Mouse (Mus musculus) Patski (cell line): Measurements from ENCODE around the gene Nedd4. TPM values are rescaled to one million over a fixed set of nuclear protein-coding genes. Genes with fewer than 3 reads are reported as not detected.

Source experiments
- ATAC-seq: fragments of 100-300 bp; one replicate; pipeline ENCODE4 v1.8.0; 2021
- CTCF ChIA-PET: fragments of 350-600 bp; sonication (Branson Sonifier 250); formaldehyde crosslinking; loops from one replicate; lab custom pipeline; 2022; ENCODE audit warnings: inconsistent platforms; lab: Charles Lee
- POLR2A ChIA-PET: fragments of 350-600 bp; sonication (Branson Sonifier 250); formaldehyde crosslinking; loops from one replicate; lab custom pipeline; 2022; ENCODE audit warnings: antibody characterized with exemption, inconsistent platforms; lab: Charles Lee
- DNase-seq: peaks from one replicate; pipeline ENCODE4 v3.0.0-alpha.2; 2011; ENCODE audit warnings: low read depth, low spot score
- H3K27me3 ChIP-seq: fragments of 371-371 bp; one replicate; pipeline ENCODE4 v1.5.1; 2021
- CTCF ChIP-seq: fragments of 100-300 bp; IDR thresholded peaks from one replicate; pipeline ENCODE4 v1.5.1; 2021
- in situ Hi-C: fragments of 300-500 bp; cut with MboI; formaldehyde crosslinking; loops from 3 replicates; pipeline ENCODE4 v1.11.1; 2018; ENCODE audit warnings: low pct_unique_long_range_greater_than_20kb, mixed read lengths
- polyA plus RNA-seq: library from polyadenylated mRNA; unstranded; gene quantifications from one replicate; pipeline ENCODE4 v1.2.3, GENCODE M21; 2021

Nedd4 gene
- polyA plus RNA-seq, 1 experiment from 2014 or later, result 693 TPM

DNA sequence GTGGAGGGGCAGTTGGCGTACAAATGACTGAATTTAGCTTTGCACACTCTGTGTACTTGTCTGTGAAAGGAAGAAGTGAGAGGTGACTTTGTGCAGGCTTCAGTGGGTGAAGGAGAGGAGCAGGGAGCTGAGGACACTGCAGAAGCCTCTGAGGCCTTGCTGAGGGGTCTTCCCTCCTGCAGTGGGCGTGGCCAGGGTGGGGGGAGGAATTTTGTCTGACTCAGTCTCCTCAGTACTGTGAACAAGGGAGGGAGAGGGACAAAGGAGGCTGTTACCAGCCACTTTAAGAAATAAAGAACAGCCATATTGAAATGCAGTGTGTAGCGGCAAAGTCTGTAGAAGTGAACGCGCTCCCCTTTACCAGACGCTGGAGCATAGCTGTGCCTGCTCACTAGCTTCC lies 79.1 kb downstream of the Nedd4 start:
- in situ Hi-C loops, result no loop called here
- POLR2A ChIA-PET, result interaction anchor here (1.0 kb wide), 1 partner anchor 13 kb away, joined by 3 read pairs; no protein-coding TSS in a partner anchor
- H3K27me3 ChIP-seq, result no peaks in the 10 kb centered on the region
- TF ChIP-seq CTCF, result no peak
- ATAC-seq (no peak), DNase-seq (no peak)
- CTCF ChIA-PET, result interaction anchor here (1.4 to 2.1 kb wide), 3 partner anchors 10 to 13 kb away, joined by 4 to 5 read pairs (median 5); no protein-coding TSS in a partner anchor

DNA sequence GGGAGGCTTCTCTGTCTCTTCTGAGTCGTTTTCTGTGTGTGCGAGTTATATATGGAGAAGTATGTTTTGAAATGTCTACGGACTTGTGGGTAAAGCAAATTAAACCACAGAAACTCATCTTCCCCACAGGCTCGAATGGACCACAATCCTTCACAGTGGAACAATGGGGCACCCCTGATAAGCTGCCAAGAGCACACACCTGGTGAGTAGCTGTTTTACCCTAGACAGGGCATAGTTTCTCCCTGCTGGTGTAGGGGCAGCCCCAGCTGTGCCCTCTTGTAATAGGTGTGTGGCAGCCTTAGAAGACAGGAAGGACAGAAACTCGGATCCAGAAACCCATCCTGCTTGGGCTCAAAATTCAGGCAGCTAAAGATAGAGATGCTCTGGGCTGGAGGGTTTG lies 84.1 kb downstream of the Nedd4 start:
- POLR2A ChIA-PET, result interaction anchor here (0.6 kb wide), 1 partner anchor 35 kb away, joined by 6 read pairs; no protein-coding TSS in a partner anchor
- CTCF ChIA-PET, result interaction anchor here (1.3 to 2.2 kb wide), 2 partner anchors 12 to 138 kb away, joined by 3 to 11 read pairs; no protein-coding TSS in a partner anchor
- DNase-seq (no peak), ATAC-seq (no peak)
- in situ Hi-C loops, result no loop called here
- TF ChIP-seq CTCF, result no peak
- H3K27me3 ChIP-seq, result no peaks in the 10 kb centered on the region

DNA sequence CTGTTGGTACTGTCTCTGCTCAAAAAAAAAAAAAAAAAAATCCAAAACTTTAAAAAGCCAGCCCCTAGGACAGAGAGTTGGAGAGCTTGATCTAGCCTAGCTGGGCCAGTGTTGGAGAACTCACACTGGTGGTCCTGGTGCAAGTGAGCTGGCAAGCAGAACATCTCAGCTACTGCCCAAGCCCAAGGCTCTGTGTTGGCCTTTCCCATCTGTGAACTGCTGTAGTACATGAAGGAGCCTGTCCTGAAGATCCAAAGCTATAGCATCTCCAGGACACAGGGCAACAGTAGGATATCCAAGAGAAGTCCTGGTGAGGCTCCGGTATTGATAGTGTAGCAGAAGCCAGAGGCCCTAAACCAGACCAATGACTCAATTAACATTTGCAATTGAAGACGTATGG lies 88.1 kb downstream of the Nedd4 start:
- ATAC-seq (no peak), DNase-seq (no peak)
- in situ Hi-C loops, result no loop called here
- POLR2A ChIA-PET, result interaction anchor here (0.6 to 1.1 kb wide), 2 partner anchors 12 to 883 kb away, joined by 3 read pairs; no protein-coding TSS in a partner anchor
- H3K27me3 ChIP-seq, result no peaks in the 10 kb centered on the region
- CTCF ChIA-PET, result no interaction called here
- no peak for TF ChIP-seq CTCF

DNA sequence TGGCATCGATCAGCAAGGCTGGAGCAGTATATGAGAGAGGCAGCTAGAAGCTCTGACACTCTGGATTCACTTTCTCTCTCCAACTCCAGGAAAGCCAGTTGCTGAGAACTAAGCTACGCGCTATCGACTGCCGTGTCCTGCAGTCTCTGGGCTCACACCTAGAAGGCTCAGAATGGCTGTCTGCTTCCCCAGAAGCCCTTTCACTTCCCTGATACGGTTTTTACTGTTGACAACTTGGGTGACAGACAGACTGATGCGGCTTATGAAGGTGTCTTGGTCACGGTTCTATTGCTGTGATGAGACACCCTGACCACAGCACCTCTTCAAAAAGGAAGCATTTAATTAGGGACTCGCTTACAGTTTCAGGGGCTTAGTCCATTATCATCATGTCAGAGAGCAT lies 90.5 kb downstream of the Nedd4 start:
- in situ Hi-C loops, result no loop called here
- no peak for DNase-seq
- no peak for ATAC-seq
- H3K27me3 ChIP-seq, result no peaks in the 10 kb centered on the region
- no peak for TF ChIP-seq CTCF
- ChIA-PET CTCF (interaction anchor here (0.6 to 1.9 kb wide), 4 partner anchors 10 to 18 kb away, joined by 3 to 5 read pairs (median 4); no protein-coding TSS in a partner anchor), POLR2A (interaction anchor here (1.0 kb wide), 1 partner anchor 9 kb away, joined by 3 read pairs; no protein-coding TSS in a partner anchor)

DNA sequence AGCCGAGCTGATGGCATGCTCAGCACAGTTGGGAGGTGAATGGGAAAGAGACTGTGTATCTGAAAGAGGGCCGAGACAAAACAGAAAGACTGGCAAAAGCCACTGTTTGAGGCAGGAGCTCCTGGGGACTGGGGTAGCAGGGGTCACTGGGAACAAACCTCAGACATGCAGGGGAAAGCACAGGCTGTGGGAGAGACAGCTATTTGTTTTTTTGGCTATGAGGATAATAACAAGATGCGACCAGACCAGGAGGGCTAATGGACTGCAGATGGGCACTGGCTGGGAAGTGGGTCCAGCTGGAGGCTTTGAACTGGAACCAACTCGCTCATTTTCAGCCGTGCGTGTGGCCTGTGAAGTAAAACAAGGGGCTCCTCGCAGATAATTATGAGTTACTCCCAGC lies 91.6 kb downstream of the Nedd4 start:
- in situ Hi-C loops, result no loop called here
- ChIA-PET POLR2A (interaction anchor here (0.5 to 0.8 kb wide), 3 partner anchors 12 to 159 kb away, joined by 3 read pairs; no protein-coding TSS in a partner anchor), CTCF (interaction anchor here (1.1 to 2.2 kb wide), 4 partner anchors 11 to 130 kb away, joined by 3 to 5 read pairs (median 4); no protein-coding TSS in a partner anchor)
- TF ChIP-seq CTCF, result no peak
- DNase-seq (peak; percentile 46), ATAC-seq (peak; percentile 40)
- no peaks in the 10 kb centered on the region for H3K27me3 ChIP-seq

DNA sequence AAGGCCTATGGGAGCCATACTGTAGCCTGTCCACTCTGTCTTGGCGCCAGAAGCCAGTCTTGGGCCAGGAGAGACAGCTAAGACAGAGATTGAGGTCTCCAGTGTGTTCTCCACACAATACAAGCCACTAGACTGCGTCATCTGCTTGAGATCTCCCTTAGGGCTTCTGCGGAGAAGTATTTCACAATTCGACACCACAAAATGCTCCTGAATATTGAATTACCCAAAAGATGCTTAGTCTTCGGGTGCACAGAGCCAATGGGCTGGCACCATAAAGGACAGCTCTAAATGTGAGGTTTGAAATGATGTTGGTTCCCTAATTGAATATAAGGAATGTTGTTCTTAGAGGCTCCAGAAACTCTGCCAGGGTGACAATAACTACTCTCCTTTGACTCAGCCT lies 95.0 kb downstream of the Nedd4 start:
- POLR2A ChIA-PET, result no interaction called here
- no peak for ATAC-seq
- CTCF ChIA-PET, result interaction anchor here (0.9 kb wide), 1 partner anchor 10 kb away, joined by 4 read pairs; no protein-coding TSS in a partner anchor
- H3K27me3 ChIP-seq, result no peaks in the 10 kb centered on the region
- no peak for DNase-seq
- in situ Hi-C loops, result no loop called here
- TF ChIP-seq CTCF, result no peak

DNA sequence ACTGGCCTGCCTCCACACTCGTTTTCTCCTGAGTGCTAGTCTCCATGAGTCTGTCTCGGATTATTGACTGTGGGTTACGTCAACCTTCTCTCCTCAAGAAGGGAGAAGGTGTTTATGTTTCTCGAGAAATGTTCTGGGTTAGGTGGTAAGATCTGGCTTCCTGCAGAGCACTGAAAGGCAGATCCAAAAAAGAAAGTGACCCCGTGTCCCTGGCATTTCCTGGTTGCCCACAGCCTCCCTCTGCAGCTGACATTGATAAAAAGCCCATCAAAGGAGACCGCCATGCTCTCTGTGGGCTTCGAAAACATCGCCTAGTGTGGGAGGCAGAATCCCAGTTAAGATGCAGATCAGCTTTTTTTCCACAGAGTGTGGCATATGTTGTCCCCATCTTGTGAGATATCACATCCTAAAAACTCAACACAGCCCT lies 96.6 kb downstream of the Nedd4 start:
- in situ Hi-C loops, result no loop called here
- TF ChIP-seq CTCF, result no peak
- ATAC-seq (no peak), DNase-seq (no peak)
- POLR2A ChIA-PET, result interaction anchor here (0.6 kb wide), 1 partner anchor 14 kb away, joined by 3 read pairs; no protein-coding TSS in a partner anchor
- CTCF ChIA-PET, result no interaction called here
- no peaks in the 10 kb centered on the region for H3K27me3 ChIP-seq

DNA sequence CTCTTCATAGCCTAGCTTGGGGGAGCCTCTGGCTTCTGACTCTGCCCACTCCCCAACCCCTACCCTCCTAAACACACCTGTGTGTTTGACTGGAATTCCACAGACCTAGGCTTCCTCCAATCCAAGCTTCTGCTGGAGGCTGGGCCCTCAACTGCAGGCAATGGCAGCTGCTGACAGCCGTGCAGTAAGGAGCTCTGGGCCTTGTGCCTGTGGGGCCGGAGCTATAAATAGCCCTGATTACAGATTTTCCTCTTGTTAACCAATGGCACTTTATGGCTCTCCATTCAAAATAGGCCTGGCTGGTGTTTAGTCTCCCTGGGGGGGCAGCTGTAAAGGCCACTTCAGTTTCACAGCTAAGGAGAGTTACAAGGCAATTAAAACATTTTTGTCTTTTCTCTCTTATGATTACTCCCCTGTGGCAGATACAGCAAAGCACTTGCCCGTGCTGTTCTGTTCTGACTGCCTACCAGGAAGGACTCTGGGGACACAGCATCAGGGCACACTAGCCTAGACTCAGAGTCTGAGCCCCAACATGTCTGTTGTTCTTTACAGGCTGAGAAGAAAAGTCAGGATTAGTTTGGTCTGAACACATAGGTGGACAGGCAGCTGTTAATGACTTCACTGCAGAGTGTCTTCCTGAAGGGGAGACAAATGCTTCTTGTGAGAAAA lies 101.0 kb downstream of the Nedd4 start:
- no peaks in the 10 kb centered on the region for H3K27me3 ChIP-seq
- CTCF ChIA-PET, result interaction anchor here (0.9 kb wide), 1 partner anchor 11 kb away, joined by 3 read pairs; no protein-coding TSS in a partner anchor
- POLR2A ChIA-PET, result no interaction called here
- in situ Hi-C loops, result loop anchor here (10.0 kb wide), 1 partner anchor 332 kb away; no protein-coding TSS in a partner anchor
- no peak for TF ChIP-seq CTCF
- ATAC-seq (no peak), DNase-seq (no peak)

DNA sequence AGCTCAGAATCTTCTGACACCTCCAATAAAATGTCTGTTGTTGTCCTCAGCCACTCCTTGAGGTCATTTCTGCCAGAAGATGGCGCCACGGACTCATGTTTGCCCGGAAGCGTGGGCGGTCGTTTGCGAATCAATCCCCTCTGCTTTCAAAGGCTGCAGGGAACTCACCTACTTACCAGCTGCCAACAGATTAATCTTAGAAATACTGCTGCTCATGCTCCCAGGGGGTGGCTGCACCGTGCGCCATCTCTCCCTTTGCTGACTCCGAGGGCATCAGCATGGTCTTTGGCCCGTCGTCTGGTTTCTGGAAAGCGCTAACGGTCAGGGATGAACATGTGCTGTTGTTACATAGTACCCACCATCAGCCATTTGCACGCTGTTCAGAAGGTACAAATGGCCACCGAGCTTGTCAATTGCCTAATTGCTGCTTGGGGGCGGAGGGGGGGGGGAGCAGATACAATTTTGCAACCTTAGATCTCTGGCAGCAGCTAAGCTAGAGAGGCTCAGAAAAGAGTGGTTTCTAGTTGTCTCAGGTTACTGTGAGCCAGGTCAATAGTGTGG lies 104.7 kb downstream of the Nedd4 start:
- peak; percentile 94 for TF ChIP-seq CTCF
- ATAC-seq (peak; percentile 60), DNase-seq (no peak)
- in situ Hi-C loops, result loop anchor here (5.0 to 10.0 kb wide), 2 partner anchors 115 to 328 kb away; no protein-coding TSS in a partner anchor
- H3K27me3 ChIP-seq, result no peaks in the 10 kb centered on the region
- ChIA-PET POLR2A (no interaction called here), CTCF (interaction anchor here (0.7 to 2.4 kb wide), 23 partner anchors 10 to 169 kb away, joined by 3 to 32 read pairs (median 4); no protein-coding TSS in a partner anchor)

DNA sequence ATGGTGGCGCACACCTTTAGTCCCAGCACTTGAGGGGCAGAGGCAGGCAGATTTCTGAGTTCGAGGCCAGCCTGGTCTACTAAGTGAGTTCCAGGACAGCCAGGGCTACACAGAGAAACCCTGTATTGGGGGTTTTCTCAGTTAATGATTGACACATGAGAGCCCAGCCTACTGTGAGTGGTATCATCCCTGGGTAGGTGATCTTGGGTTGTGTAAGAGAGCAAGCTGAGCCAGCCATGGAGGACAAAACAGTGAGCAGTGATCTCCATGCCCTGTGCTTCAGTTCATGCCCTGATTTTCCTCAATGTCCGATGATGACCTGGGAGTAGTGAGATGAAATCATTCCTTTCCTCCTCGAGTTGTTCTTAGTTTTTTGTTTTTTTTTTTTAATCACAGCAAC lies 112.9 kb downstream of the Nedd4 start:
- CTCF ChIA-PET, result no interaction called here
- in situ Hi-C loops, result no loop called here
- POLR2A ChIA-PET, result no interaction called here
- DNase-seq (no peak), ATAC-seq (no peak)
- no peaks in the 10 kb centered on the region for H3K27me3 ChIP-seq
- no peak for TF ChIP-seq CTCF
